Mouse (Mus musculus) E14TG2a.4 (cell line): ENCODE data around the gene Sncb.

Experiments used
- CTCF ChIP-seq: conservative IDR thresholded peaks from 2 replicates; pipeline ENCODE4 v1.5.1; 2014; ENCODE audit warnings: low read length
- NANOG ChIP-seq: IDR thresholded peaks from 2 replicates; pipeline ENCODE4 v1.6.1; 2014; ENCODE audit warnings: borderline replicate concordance, low read length, mixed read lengths
- POU5F1 ChIP-seq: IDR thresholded peaks from 2 replicates; pipeline ENCODE4 v1.6.1; 2014; ENCODE audit warnings: low read length, borderline replicate concordance

DNA sequence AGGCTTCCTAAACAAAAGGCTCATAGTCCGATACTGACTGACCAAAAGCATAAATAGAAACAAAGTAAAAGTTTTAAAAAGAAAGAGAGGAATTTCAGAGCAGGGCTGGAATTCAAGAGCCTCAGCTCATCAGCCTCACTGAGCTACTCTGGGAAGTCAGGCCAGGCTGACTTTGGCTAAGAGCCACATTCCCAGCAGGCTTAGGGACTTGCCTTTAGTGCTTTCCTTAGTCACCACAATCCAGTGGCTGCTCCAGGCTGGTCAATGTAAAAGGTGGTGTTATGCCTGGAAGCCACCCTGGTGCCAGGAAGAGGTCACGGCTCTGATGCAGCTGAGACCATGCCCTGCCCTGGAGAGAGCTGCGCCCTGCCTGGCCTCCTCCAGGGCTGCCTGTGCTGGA lies 14.2 kb upstream of the Sncb start:
- no peak for TF ChIP-seq CTCF
- no peak for TF ChIP-seq NANOG
- TF ChIP-seq POU5F1 = no peak
